Mouse (Mus musculus) stomach, embryonic 14.5 days (tissue): Measurements from ENCODE around the gene Fgf15. TPM values are rescaled to one million over a fixed set of nuclear protein-coding genes. Genes with fewer than 3 reads are reported as not detected.
A peak's percentile ranks its signal among the peaks of the same experiment; 100 is the strongest.

Source experiments
- ATAC-seq: fragments of 200-750 bp; cut with Nextera tagmentation; 2 replicates; pipeline ENCODE4 v1.8.0; 2017; ENCODE audit warnings: low read depth, moderate TSS enrichment; ENCODE audit not compliant: insufficient number of reproducible peaks, insufficient read depth, low FRiP score
- H3K27ac ChIP-seq: fragments of 300-500 bp; sonication (generic); 2 replicates; pipeline ENCODE4 v1.5.1; 2014; ENCODE audit warnings: mild to moderate bottlenecking, low read length, moderate library complexity, mixed read lengths
- H3K27me3 ChIP-seq: fragments of 300-500 bp; sonication (generic); 2 replicates; pipeline ENCODE4 v1.6.1; 2014; ENCODE audit warnings: low read length, control low read depth, mixed read lengths; ENCODE audit not compliant: control insufficient read depth, insufficient read depth
- H3K36me3 ChIP-seq: fragments of 300-500 bp; sonication (generic); 2 replicates; pipeline ENCODE4 v1.6.1; 2014; ENCODE audit warnings: mild to moderate bottlenecking, control low read depth, low read length, moderate library complexity, mixed read lengths; ENCODE audit not compliant: control insufficient read depth, insufficient read depth
- H3K4me1 ChIP-seq: fragments of 300-500 bp; sonication (generic); 2 replicates; pipeline ENCODE4 v1.6.1; 2014; ENCODE audit warnings: low read length, control low read depth, mixed read lengths; ENCODE audit not compliant: control insufficient read depth, insufficient read depth
- H3K4me2 ChIP-seq: fragments of 300-500 bp; sonication (generic); replicated peaks from 2 replicates; pipeline ENCODE4 v1.6.1; 2014; ENCODE audit warnings: low read depth, low read length, control low read depth
- H3K4me3 ChIP-seq: fragments of 300-500 bp; sonication (generic); 2 replicates; pipeline ENCODE4 v1.5.1; 2014; ENCODE audit warnings: low read depth, low read length, control low read depth
- H3K9ac ChIP-seq: fragments of 300-500 bp; sonication (generic); replicated peaks from 2 replicates; pipeline ENCODE4 v1.6.1; 2014; ENCODE audit warnings: low read depth, mild to moderate bottlenecking, control low read depth, low read length, moderate library complexity, mixed read lengths
- H3K9me3 ChIP-seq: fragments of 300-500 bp; sonication (generic); 2 replicates; pipeline ENCODE4 v1.6.1; 2016; ENCODE audit warnings: low read depth, low read length, control low read depth; ENCODE audit not compliant: control insufficient read depth
- WGBS: fragments of 180-500 bp; shearing (Covaris S2); extraction: QIAGEN DNeasy Blood & Tissue Kit; methylation state at CpG from one replicate; pipeline ENCODE4 v1.1.7; 2014; 5-methylcytosine and 5-hydroxymethylcytosine counted together
- polyA plus RNA-seq: library from polyadenylated mRNA; unstranded; fragments of >200 nt; fragmentation: Nextera tagmentation; extraction: Ambion mirVana; gene quantifications from 2 replicates; pipeline ENCODE4 v1.2.1, GENCODE M21; 2014

Gene Fgf15
- polyA plus RNA-seq, 1 experiment from 2014 or later = not detected

DNA sequence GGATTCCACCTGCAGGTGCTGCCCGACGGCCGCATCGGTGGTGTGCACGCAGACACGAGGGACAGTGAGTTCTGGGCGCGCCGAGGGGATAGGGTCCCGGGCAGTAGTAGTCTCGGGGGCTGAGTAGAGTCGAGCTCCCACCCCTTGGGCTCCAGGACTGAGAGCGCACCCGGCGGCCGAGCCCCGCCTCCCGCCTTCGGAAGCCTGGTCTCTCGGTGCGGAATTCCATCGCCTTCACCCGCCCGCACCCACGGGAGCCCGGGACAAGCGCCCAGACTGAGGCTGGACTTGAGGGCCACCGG is 34.6 kb upstream of the Fgf15 start:
- Histone ChIP-seq H3K27ac (no peak overlapping the region), H3K4me2 (peak overlapping the region; percentile 23), H3K4me1 (0 out of 2 replicates have a peak, but pooled peaks cover 7% of the 10 kb centered on the region), H3K9me3 (no peaks in the 10 kb centered on the region), H3K27me3 (peaks cover 56% of the 10 kb centered on the region), H3K4me3 (peak overlapping the region; percentile 15), H3K9ac (no peak overlapping the region), H3K36me3 (no peaks in the 10 kb centered on the region)
- ATAC-seq = no peak
- under 1% methylated on average over 28 of the region's 28 CpGs for WGBS

DNA sequence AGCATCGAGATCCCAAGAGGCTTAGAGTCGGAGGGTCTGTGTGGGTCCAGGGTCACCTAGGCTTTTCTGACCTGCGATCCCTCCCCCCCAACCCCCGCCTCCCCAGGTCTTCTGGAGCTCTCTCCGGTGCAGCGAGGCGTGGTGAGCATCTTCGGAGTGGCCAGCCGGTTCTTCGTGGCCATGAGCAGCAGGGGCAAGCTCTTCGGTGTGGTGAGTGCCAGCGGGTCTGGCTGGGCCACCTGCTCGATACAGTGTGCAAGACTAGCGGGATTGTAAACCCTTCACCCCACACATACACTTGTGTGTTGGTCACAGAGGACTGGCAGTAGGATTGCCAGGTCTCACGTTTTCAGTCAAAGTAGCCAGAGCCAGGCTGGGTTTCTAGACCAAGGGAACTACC is 34.2 kb upstream of the Fgf15 start:
- no peak for ATAC-seq
- Histone ChIP-seq H3K27ac (no peak overlapping the region), H3K4me3 (peak overlapping the region; percentile 15; the same call in 1 of the 2 replicates), H3K4me2 (peak overlapping the region; percentile 23; the same call in 1 of the 2 replicates), H3K4me1 (0 out of 2 replicates have a peak, but pooled peaks cover 7% of the 10 kb centered on the region), H3K9ac (no peak overlapping the region), H3K9me3 (no peaks in the 10 kb centered on the region), H3K27me3 (peaks cover 59% of the 10 kb centered on the region), H3K36me3 (no peaks in the 10 kb centered on the region)
- 1% methylated on average over 15 of the region's 15 CpGs for WGBS

DNA sequence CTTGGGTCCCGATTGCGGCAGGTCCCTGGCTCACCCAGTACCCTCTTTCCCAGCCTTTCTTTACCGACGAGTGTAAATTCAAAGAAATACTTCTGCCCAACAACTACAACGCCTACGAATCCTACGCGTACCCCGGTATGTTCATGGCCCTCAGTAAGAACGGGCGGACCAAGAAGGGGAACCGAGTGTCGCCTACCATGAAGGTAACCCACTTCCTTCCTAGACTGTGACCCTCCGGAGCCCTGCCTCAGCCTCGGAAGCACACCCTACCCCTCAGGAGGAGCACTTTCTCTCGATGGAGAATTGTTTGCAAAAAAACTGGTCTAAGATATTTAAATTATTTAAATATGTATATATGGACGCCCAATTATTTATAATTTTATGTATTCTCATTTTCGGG is 33.6 kb upstream of the Fgf15 start:
- H3K27ac ChIP-seq = no peak overlapping the region
- H3K36me3 ChIP-seq = no peaks in the 10 kb centered on the region
- no peaks in the 10 kb centered on the region for H3K9me3 ChIP-seq
- H3K4me2 ChIP-seq = no peak overlapping the region
- H3K4me3 ChIP-seq = no peak overlapping the region
- WGBS = 3% methylated on average over 18 of the region's 18 CpGs
- 0 out of 2 replicates have a peak, but pooled peaks cover 7% of the 10 kb centered on the region for H3K4me1 ChIP-seq
- no peak for ATAC-seq
- H3K27me3 ChIP-seq = peaks cover 62% of the 10 kb centered on the region
- no peak overlapping the region for H3K9ac ChIP-seq

DNA sequence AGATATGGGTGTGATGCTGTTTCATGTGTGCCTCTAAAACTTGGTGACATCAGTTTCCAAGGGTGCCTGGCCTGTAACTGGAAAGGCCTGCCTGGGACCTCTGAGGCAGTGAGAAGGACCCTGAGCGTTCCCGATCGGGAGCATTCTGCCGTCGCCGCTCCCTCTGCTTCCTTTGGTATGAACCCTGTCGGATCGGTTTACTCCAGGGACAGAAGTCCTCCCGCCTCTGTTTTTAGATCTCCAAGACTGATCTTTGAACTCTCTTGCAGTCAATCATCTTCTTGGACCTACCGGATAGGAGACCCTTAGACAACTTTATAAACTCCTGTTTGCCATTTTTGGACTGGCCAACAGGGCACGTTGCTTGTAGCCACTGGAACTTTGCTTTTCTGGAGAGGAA is 33.1 kb upstream of the Fgf15 start:
- Histone ChIP-seq H3K4me1 (0 out of 2 replicates have a peak, but pooled peaks cover 7% of the 10 kb centered on the region), H3K36me3 (no peaks in the 10 kb centered on the region), H3K27ac (no peak overlapping the region), H3K27me3 (peaks cover 62% of the 10 kb centered on the region), H3K9ac (no peak overlapping the region), H3K9me3 (no peaks in the 10 kb centered on the region), H3K4me2 (no peak overlapping the region), H3K4me3 (no peak overlapping the region)
- 3% methylated on average over 11 of the region's 11 CpGs for WGBS
- ATAC-seq = no peak

DNA sequence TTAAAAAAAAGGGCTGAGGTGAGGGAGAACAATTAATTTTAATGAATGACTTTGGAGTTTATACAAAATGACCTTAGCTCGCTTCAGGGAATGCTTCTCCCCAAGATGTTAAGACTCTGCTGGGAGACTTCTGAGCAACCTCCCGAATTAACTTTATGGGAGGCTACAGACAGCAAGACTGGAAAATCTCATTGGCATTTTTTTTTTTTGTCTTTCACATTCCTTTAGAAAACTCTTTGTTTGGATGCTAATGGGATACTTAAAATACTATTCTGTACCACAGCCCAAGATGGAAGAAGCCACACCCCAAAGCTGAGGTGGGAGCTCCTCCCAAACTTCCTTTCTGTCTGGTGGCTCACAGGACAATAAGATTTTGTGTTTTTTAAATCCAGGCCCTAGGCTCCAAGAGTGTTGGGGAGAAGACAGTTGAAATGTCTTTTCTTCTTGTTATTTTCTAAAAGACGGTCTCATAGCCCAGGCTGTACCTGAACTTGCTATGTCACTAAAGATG is 32.1 kb upstream of the Fgf15 start:
- H3K4me1 ChIP-seq = 0 out of 2 replicates have a peak, but pooled peaks cover 7% of the 10 kb centered on the region
- H3K9ac ChIP-seq = no peak overlapping the region
- peaks cover 62% of the 10 kb centered on the region for H3K27me3 ChIP-seq
- H3K9me3 ChIP-seq = no peaks in the 10 kb centered on the region
- no peak overlapping the region for H3K27ac ChIP-seq
- no peak overlapping the region for H3K4me2 ChIP-seq
- H3K36me3 ChIP-seq = no peaks in the 10 kb centered on the region
- H3K4me3 ChIP-seq = no peak overlapping the region
- WGBS = 44% methylated on average over 3 of the region's 3 CpGs
- ATAC-seq = no peak

DNA sequence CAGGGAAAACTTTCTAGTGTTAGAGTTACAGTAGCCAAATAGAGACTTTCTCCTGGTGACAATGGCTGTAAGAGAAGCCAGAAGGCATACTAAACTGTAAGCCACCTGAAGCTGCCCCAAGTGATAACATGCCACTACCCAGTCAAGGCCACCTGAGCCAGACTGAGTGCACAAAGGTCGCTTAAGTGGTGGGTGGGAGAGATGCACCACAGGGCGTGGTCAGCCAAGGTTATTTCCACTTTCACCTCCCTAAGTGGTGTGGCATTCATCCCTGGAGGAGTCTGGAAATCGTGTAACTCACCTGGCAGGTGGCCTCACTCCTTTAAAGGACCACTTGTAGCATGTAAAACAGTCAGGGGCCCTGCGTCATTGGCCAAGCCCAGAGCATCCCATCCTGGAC is 29.2 kb upstream of the Fgf15 start:
- H3K4me3 ChIP-seq = no peak overlapping the region
- H3K9ac ChIP-seq = no peak overlapping the region
- H3K36me3 ChIP-seq = no peaks in the 10 kb centered on the region
- H3K4me1 ChIP-seq = no peaks in the 10 kb centered on the region
- no peak overlapping the region for H3K4me2 ChIP-seq
- no peak overlapping the region for H3K27ac ChIP-seq
- H3K27me3 ChIP-seq = peaks cover 33% of the 10 kb centered on the region
- no peak for ATAC-seq
- no peaks in the 10 kb centered on the region for H3K9me3 ChIP-seq
- 55% methylated on average over 4 of the region's 4 CpGs for WGBS

DNA sequence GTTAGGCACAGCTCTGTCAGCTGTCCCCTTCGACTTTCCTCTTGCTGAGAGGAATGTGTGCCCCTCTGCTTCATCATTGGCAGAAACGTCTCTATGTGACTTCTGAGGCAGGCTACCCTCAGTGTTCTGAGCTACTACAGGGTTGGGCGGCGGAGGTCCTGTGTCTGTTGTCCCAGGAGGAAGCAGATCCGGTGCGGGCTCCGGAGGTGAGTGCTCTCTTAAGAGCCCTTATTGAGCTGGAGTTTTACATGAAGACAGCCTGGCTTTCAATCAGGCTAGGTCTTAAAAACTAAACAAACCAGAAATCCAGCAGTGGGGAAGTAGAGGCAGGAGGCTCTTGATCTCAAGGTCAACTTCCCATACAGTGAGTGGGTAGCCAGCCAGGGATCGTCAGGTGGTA is 28.7 kb upstream of the Fgf15 start:
- Histone ChIP-seq H3K36me3 (no peaks in the 10 kb centered on the region), H3K4me3 (no peak overlapping the region), H3K4me2 (no peak overlapping the region), H3K9ac (no peak overlapping the region), H3K4me1 (no peaks in the 10 kb centered on the region), H3K27me3 (peaks cover 30% of the 10 kb centered on the region), H3K9me3 (no peaks in the 10 kb centered on the region), H3K27ac (no peak overlapping the region)
- 75% methylated on average over 8 of the region's 8 CpGs for WGBS
- no peak for ATAC-seq

DNA sequence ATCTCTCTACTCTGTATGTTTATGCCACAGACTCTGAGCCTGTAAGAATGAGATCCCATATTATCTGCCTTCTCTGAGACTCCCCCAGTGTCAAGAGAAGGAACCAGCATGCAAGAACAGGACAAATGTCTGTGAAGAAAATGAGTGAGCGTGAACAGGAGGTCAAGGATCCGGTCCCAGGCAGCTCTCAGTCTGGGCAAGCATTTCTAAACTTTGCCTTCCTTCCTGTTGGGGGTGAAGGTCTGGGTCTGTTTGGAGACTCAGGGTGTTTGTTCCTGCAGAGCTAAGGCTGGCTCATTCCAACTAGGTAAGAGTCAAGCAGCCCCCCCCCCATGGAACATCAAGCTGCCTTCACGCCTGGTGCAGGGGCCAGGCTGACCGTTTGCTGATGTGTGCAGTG is 23.9 kb upstream of the Fgf15 start:
- Histone ChIP-seq H3K4me2 (no peak overlapping the region), H3K27me3 (0 out of 2 replicates have a peak, but pooled peaks cover under 1% of the 10 kb centered on the region), H3K36me3 (no peaks in the 10 kb centered on the region), H3K4me1 (no peaks in the 10 kb centered on the region), H3K4me3 (no peak overlapping the region), H3K9ac (no peak overlapping the region), H3K27ac (no peak overlapping the region), H3K9me3 (no peaks in the 10 kb centered on the region)
- 54% methylated on average over 4 of the region's 4 CpGs for WGBS
- ATAC-seq = no peak

DNA sequence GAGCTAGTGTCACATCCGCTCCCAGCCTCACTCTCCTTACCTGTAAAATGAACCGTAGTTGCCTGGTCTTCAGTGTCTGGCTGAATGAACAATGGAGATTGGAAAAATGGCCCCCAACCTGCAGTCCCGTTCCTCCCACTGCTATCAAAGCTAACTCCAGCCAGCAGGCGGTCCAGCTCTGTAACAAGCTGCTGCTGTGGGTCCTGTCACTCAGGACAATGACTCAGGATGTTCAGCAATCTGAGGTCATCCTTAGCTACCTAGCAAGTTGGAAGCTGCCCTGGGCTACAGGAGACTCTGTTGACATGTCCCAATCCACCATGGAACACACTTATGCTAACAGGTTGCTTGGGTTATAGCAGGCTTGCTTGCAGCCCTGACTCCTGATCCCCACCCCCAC is 23.2 kb upstream of the Fgf15 start:
- Histone ChIP-seq H3K4me3 (no peak overlapping the region), H3K36me3 (no peaks in the 10 kb centered on the region), H3K27me3 (no peaks in the 10 kb centered on the region), H3K4me2 (no peak overlapping the region), H3K27ac (no peak overlapping the region), H3K9ac (no peak overlapping the region), H3K9me3 (no peaks in the 10 kb centered on the region), H3K4me1 (no peaks in the 10 kb centered on the region)
- no peak for ATAC-seq
- WGBS = 76% methylated on average over 4 of the region's 4 CpGs
